Mouse (Mus musculus) CH12.LX (cell line): Measurements from ENCODE around the gene Dusp10. TPM values are rescaled to one million over a fixed set of nuclear protein-coding genes. Genes with fewer than 3 reads are reported as not detected.

Source experiments
- DNase-seq: peaks from one replicate; pipeline ENCODE4 v3.0.0-alpha.2; 2013; ENCODE audit errors: extremely low read depth
- H3K27ac ChIP-seq: 2 replicates; pipeline ENCODE4 v1.5.1; 2012; ENCODE audit warnings: low read depth, mild to moderate bottlenecking, control low read depth, moderate library complexity; ENCODE audit not compliant: insufficient read depth
- H3K27me3 ChIP-seq: replicated peaks from 2 replicates; pipeline ENCODE3; 2012; ENCODE audit warnings: inconsistent platforms
- H3K36me3 ChIP-seq, 2 experiments: replicated peaks in 1 of 2; 2 replicates each; pipeline versions ENCODE3 to v1.6.1; 2012; ENCODE audit warnings: inconsistent platforms in 1 of 2, low read length in 1 of 2, mild to moderate bottlenecking in 1 of 2, mixed read lengths in 1 of 2, moderate library complexity in 1 of 2; ENCODE audit not compliant: control insufficient read depth in 1 of 2, insufficient read depth in 1 of 2
- H3K4me1 ChIP-seq, 2 experiments: 2 replicates each; pipeline ENCODE4 v1.6.1; 2012; ENCODE audit warnings: inconsistent platforms in 1 of 2, moderate library complexity in 1 of 2; ENCODE audit not compliant: insufficient read depth in 2 of 2, control insufficient read depth in 1 of 2
- H3K4me2 ChIP-seq: 2 replicates; pipeline ENCODE4 v1.6.1; 2012; ENCODE audit warnings: low read depth, mild to moderate bottlenecking, control low read depth; ENCODE audit not compliant: poor library complexity, insufficient read depth, severe bottlenecking
- H3K4me3 ChIP-seq, 3 experiments: fragments of 150-350 bp in 1 of 3; sonication (generic) in 1 of 3; replicated peaks in 1 of 3; 2 replicates each; pipeline versions ENCODE3 to v1.5.1; 2011 to 2012; ENCODE audit warnings: low read depth in 2 of 3, low read length in 2 of 3, mild to moderate bottlenecking in 2 of 3, moderate library complexity in 2 of 3, control low read depth in 1 of 3, improper control_type of control experiment in 1 of 3, inconsistent platforms in 1 of 3, mixed read lengths in 1 of 3; ENCODE audit not compliant: poor library complexity in 1 of 3
- H3K79me2 ChIP-seq: replicated peaks from 2 replicates; pipeline ENCODE4 v1.6.1; 2012; ENCODE audit warnings: mild to moderate bottlenecking, moderate library complexity; ENCODE audit not compliant: control insufficient read depth, poor library complexity, insufficient read depth, severe bottlenecking; ENCODE audit errors: extremely low read depth
- H3K9ac ChIP-seq: 2 replicates; pipeline ENCODE4 v1.6.1; 2012; ENCODE audit warnings: low read depth, mild to moderate bottlenecking, control low read depth, moderate library complexity; ENCODE audit not compliant: insufficient read depth
- H3K9me3 ChIP-seq: replicated peaks from 2 replicates; pipeline ENCODE3; 2012; ENCODE audit warnings: low read length, inconsistent platforms, mixed read lengths
- BHLHE40 ChIP-seq: IDR thresholded peaks from 2 replicates; pipeline ENCODE4 v1.6.1; 2011; ENCODE audit warnings: mild to moderate bottlenecking, low read depth, low read length, improper control_type of control experiment
- CHD1 ChIP-seq: IDR thresholded peaks from 2 replicates; pipeline ENCODE4 v1.6.1; 2012; ENCODE audit warnings: low read depth, low read length, improper control_type of control experiment, inconsistent platforms
- CHD2 ChIP-seq: IDR thresholded peaks from 2 replicates; pipeline ENCODE4 v1.6.1; 2011; ENCODE audit warnings: low read length, improper control_type of control experiment
- CTCF ChIP-seq, 2 experiments: IDR thresholded peaks in 1 of 2; conservative IDR thresholded peaks in 1 of 2; 2 replicates each; pipeline ENCODE4 v1.5.1; 2011 to 2012; ENCODE audit warnings: low read depth in 2 of 2, low read length in 2 of 2, improper control_type of control experiment in 1 of 2, inconsistent platforms in 1 of 2, mild to moderate bottlenecking in 1 of 2, moderate library complexity in 1 of 2
- E2F4 ChIP-seq: IDR thresholded peaks from 2 replicates; pipeline ENCODE4 v1.6.1; 2011; ENCODE audit warnings: low read depth, low read length, improper control_type of control experiment; ENCODE audit not compliant: insufficient replicate concordance
- ELF1 ChIP-seq: IDR thresholded peaks from 2 replicates; pipeline ENCODE4 v1.6.1; 2014; ENCODE audit warnings: low read depth, mild to moderate bottlenecking, inconsistent platforms, low read length, improper control_type of control experiment
- EP300 ChIP-seq: IDR thresholded peaks from 2 replicates; pipeline ENCODE4 v1.6.1; 2011; ENCODE audit warnings: low read length, improper control_type of control experiment
- ETS1 ChIP-seq: conservative IDR thresholded peaks from 2 replicates; pipeline ENCODE4 v1.6.1; 2012; ENCODE audit warnings: low read depth, mild to moderate bottlenecking, inconsistent platforms, low read length, improper control_type of control experiment, moderate library complexity
- GABPA ChIP-seq: IDR thresholded peaks from 2 replicates; pipeline ENCODE4 v1.6.1; 2012; ENCODE audit warnings: low read depth, low read length, improper control_type of control experiment, inconsistent platforms; ENCODE audit not compliant: insufficient replicate concordance
- HCFC1 ChIP-seq: IDR thresholded peaks from 2 replicates; pipeline ENCODE4 v1.6.1; 2012; ENCODE audit warnings: low read depth, mild to moderate bottlenecking, inconsistent platforms, low read length, improper control_type of control experiment
- IRF4 ChIP-seq: IDR thresholded peaks from 2 replicates; pipeline ENCODE4 v1.6.1; 2014; ENCODE audit warnings: low read depth, mild to moderate bottlenecking, inconsistent platforms, low read length, improper control_type of control experiment
- JUN ChIP-seq: IDR thresholded peaks from 2 replicates; pipeline ENCODE4 v1.6.1; 2011; ENCODE audit warnings: low read depth, mild to moderate bottlenecking, low read length, improper control_type of control experiment, moderate library complexity; ENCODE audit not compliant: insufficient read depth
- JUND ChIP-seq: conservative IDR thresholded peaks from 2 replicates; pipeline ENCODE4 v1.6.1; 2011; ENCODE audit warnings: low read depth, low read length, improper control_type of control experiment
- KAT2A ChIP-seq: IDR thresholded peaks from 2 replicates; pipeline ENCODE4 v1.6.1; 2012; ENCODE audit warnings: low read length, improper control_type of control experiment, inconsistent platforms; ENCODE audit not compliant: insufficient replicate concordance
- MAFK ChIP-seq: IDR thresholded peaks from 2 replicates; pipeline ENCODE4 v1.6.1; 2011; ENCODE audit warnings: low read length, improper control_type of control experiment; ENCODE audit not compliant: insufficient replicate concordance
- MAX ChIP-seq: IDR thresholded peaks from 2 replicates; pipeline ENCODE4 v1.6.1; 2011; ENCODE audit warnings: low read length, improper control_type of control experiment
- MAZ ChIP-seq: IDR thresholded peaks from 2 replicates; pipeline ENCODE4 v1.6.1; 2012; ENCODE audit warnings: low read depth, mild to moderate bottlenecking, inconsistent platforms, low read length, improper control_type of control experiment, moderate library complexity
- MEF2A ChIP-seq: IDR thresholded peaks from 2 replicates; pipeline ENCODE4 v1.6.1; 2014; ENCODE audit warnings: low read depth, mild to moderate bottlenecking, inconsistent platforms, low read length, improper control_type of control experiment, borderline replicate concordance
- MXI1 ChIP-seq: IDR thresholded peaks from 2 replicates; pipeline ENCODE4 v1.6.1; 2011; ENCODE audit warnings: mild to moderate bottlenecking, low read depth, low read length, improper control_type of control experiment
- MYC ChIP-seq: IDR thresholded peaks from 2 replicates; pipeline ENCODE4 v1.6.1; 2011; ENCODE audit warnings: low read depth, mild to moderate bottlenecking, improper control_type of control experiment, low read length
- NELFE ChIP-seq: IDR thresholded peaks from 2 replicates; pipeline ENCODE4 v1.6.1; 2011; ENCODE audit warnings: low read depth, low read length, improper control_type of control experiment
- NRF1 ChIP-seq: IDR thresholded peaks from 2 replicates; pipeline ENCODE4 v1.6.1; 2014; ENCODE audit warnings: low read depth, mild to moderate bottlenecking, inconsistent platforms, low read length, improper control_type of control experiment, moderate library complexity
- PAX5 ChIP-seq: IDR thresholded peaks from 2 replicates; pipeline ENCODE4 v1.6.1; 2012; ENCODE audit warnings: low read length, inconsistent platforms, mixed read lengths
- POLR2A ChIP-seq: IDR thresholded peaks from 2 replicates; pipeline ENCODE4 v1.6.1; 2011; ENCODE audit warnings: low read depth, mild to moderate bottlenecking, improper control_type of control experiment, low read length
- POLR2AphosphoS2 ChIP-seq: IDR thresholded peaks from 2 replicates; pipeline ENCODE4 v1.6.1; 2011; ENCODE audit warnings: low read depth, low read length, improper control_type of control experiment
- RAD21 ChIP-seq: IDR thresholded peaks from 2 replicates; pipeline ENCODE4 v1.6.1; 2011; ENCODE audit warnings: low read depth, mild to moderate bottlenecking, low read length, improper control_type of control experiment, moderate library complexity
- RCOR1 ChIP-seq: conservative IDR thresholded peaks from 2 replicates; pipeline ENCODE4 v1.6.1; 2012; ENCODE audit warnings: low read depth, mild to moderate bottlenecking, inconsistent platforms, low read length, improper control_type of control experiment
- SIN3A ChIP-seq: IDR thresholded peaks from 2 replicates; pipeline ENCODE4 v1.6.1; 2012; ENCODE audit warnings: low read length, improper control_type of control experiment, inconsistent platforms
- SMC3 ChIP-seq: IDR thresholded peaks from 2 replicates; pipeline ENCODE4 v1.6.1; 2011; ENCODE audit warnings: low read depth, low read length, improper control_type of control experiment
- TBP ChIP-seq: conservative IDR thresholded peaks from 2 replicates; pipeline ENCODE4 v1.6.1; 2011; ENCODE audit warnings: low read depth, low read length, improper control_type of control experiment
- TCF12 ChIP-seq: IDR thresholded peaks from 2 replicates; pipeline ENCODE4 v1.6.1; 2014; ENCODE audit warnings: low read depth, mild to moderate bottlenecking, inconsistent platforms, low read length, improper control_type of control experiment
- UBTF ChIP-seq: IDR thresholded peaks from 2 replicates; pipeline ENCODE4 v1.6.1; 2012; ENCODE audit warnings: low read depth, mild to moderate bottlenecking, inconsistent platforms, low read length, improper control_type of control experiment, moderate library complexity
- USF1 ChIP-seq: IDR thresholded peaks from 2 replicates; pipeline ENCODE4 v1.6.1; 2014; ENCODE audit warnings: low read depth, mild to moderate bottlenecking, inconsistent platforms, low read length, improper control_type of control experiment
- USF2 ChIP-seq: conservative IDR thresholded peaks from 2 replicates; pipeline ENCODE4 v1.6.1; 2011; ENCODE audit warnings: low read depth, low read length, improper control_type of control experiment
- ZC3H11A ChIP-seq: IDR thresholded peaks from 2 replicates; pipeline ENCODE4 v1.6.1; 2012; ENCODE audit warnings: low read depth, mild to moderate bottlenecking, inconsistent platforms, low read length, improper control_type of control experiment
- ZKSCAN1 ChIP-seq: IDR thresholded peaks from 2 replicates; pipeline ENCODE4 v1.6.1; 2012; ENCODE audit warnings: low read depth, inconsistent platforms, low read length, improper control_type of control experiment, borderline replicate concordance
- ZMIZ1 ChIP-seq: IDR thresholded peaks from 2 replicates; pipeline ENCODE4 v1.6.1; 2012; ENCODE audit warnings: low read depth, mild to moderate bottlenecking, inconsistent platforms, low read length, improper control_type of control experiment
- ZNF384 ChIP-seq: IDR thresholded peaks from 2 replicates; pipeline ENCODE4 v1.6.1; 2012; ENCODE audit warnings: low read depth, low read length, improper control_type of control experiment, inconsistent platforms
- dilution Hi-C: fragments of 300-500 bp; cut with MboI; formaldehyde crosslinking; loops from 2 replicates; pipeline ENCODE4 v1.14.3; 2020; ENCODE audit warnings: low sequenced_read_pairs; ENCODE audit not compliant: extremely low pct_unique_long_range_greater_than_20kb, extremely low pct_ligation_motif_present
- in situ Hi-C: fragments of 300-500 bp; cut with MboI; formaldehyde crosslinking; loops from 3 replicates; pipeline ENCODE4 v1.14.3; 2019; ENCODE audit warnings: low sequenced_read_pairs, low pct_ligation_motif_present, low pct_unique_long_range_greater_than_20kb, mixed read lengths
- polyA plus RNA-seq: library from polyadenylated mRNA; unstranded; fragments of >175 nt; gene quantifications from 2 replicates; pipeline ENCODE4 v1.2.1, GENCODE M21; 2012; ENCODE audit warnings: low read depth; ENCODE audit not compliant: insufficient read length
- total RNA-seq, 2 experiments: library from RNA; depleted of rRNA; stranded (reverse); fragments of 300-350 nt in 1 of 2; fragments of >200 nt in 1 of 2; gene quantifications; 2 replicates each; pipeline ENCODE4 v1.2.3; 2012 to 2014

Gene Dusp10
- total and polyA plus RNA-seq, 3 experiments = 2.8 to 16.1 (median 14.2) TPM

- 0 out of 2 replicates have a peak, but pooled peaks have one; percentile 34 for TF ChIP-seq JUN
- TF ChIP-seq JUND = peak; percentile 66
- no peak for TF ChIP-seq USF2
- no peak for TF ChIP-seq NELFE
- peak; percentile 54; the same call in 1 of the 2 replicates for TF ChIP-seq CHD2
- peak; percentile 19; the same call in 1 of the 2 replicates for TF ChIP-seq MAFK
- peak; percentile 68; the same call in 1 of the 2 replicates for TF ChIP-seq MEF2A
- no peak for TF ChIP-seq USF1
- peak; percentile 23; the same call in 1 of the 2 replicates for TF ChIP-seq ZNF384
- no peak for TF ChIP-seq POLR2A
- peak; percentile 82 for TF ChIP-seq ETS1
- peak; percentile 93 for TF ChIP-seq EP300
- TF ChIP-seq NRF1 = 0 out of 2 replicates have a peak, but pooled peaks have one; percentile 8
- no peak for TF ChIP-seq HCFC1
- TF ChIP-seq POLR2AphosphoS2 = no peak
- TF ChIP-seq MYC = 0 out of 2 replicates have a peak, but pooled peaks have one; percentile 35
- no peak for TF ChIP-seq TBP
- peak; percentile 66 for TF ChIP-seq BHLHE40
- TF ChIP-seq ZC3H11A = no peak
- TF ChIP-seq RCOR1 = peak; percentile 67; the same call in 1 of the 2 replicates
- TF ChIP-seq IRF4 = peak; percentile 91
- no peak for TF ChIP-seq ZMIZ1
- peak; percentile 29; the same call in 1 of the 2 replicates for TF ChIP-seq ELF1
- TF ChIP-seq MAX = no peak
- TF ChIP-seq SIN3A = no peak; the same call in 1 of the 2 replicates
- peak; percentile 8; the same call in 1 of the 2 replicates for TF ChIP-seq SMC3
- TF ChIP-seq CHD1 = no peak
- no peak; the same call in 1 of the 2 replicates for TF ChIP-seq RAD21
- no peak for TF ChIP-seq E2F4
- TF ChIP-seq GABPA = no peak
- TF ChIP-seq MAZ = 0 out of 2 replicates have a peak, but pooled peaks have one; percentile 43
- TF ChIP-seq TCF12 = peak; percentile 91
- TF ChIP-seq MXI1 = no peak
- TF ChIP-seq KAT2A = no peak
- no peak for TF ChIP-seq ZKSCAN1
- TF ChIP-seq PAX5 = no peak
- no peak for TF ChIP-seq CTCF (conservative IDR thresholded peaks at IDR 0.05 in 1 of 2, IDR thresholded peaks at IDR 0.05 in 1 of 2; ENCODE audit: low read depth in 2 of 2, low read length in 2 of 2)
- no peak for TF ChIP-seq UBTF
- peak; percentile 85 for DNase-seq
- Histone ChIP-seq H3K4me3 (no peak overlapping the region), H3K4me2 (no peak overlapping the region), H3K9ac (no peak overlapping the region), H3K27ac (no peak overlapping the region), H3K36me3 (no peaks in the 10 kb centered on the region), H3K4me1 (peaks cover 7 to 45% of the 10 kb centered on the region in 2 experiments; a peak in 3 of 4 replicates), H3K79me2 (no peaks in the 10 kb centered on the region), H3K27me3 (no peaks in the 10 kb centered on the region), H3K9me3 (peaks cover 3% of the 10 kb centered on the region)
- dilution Hi-C loops = no loop called here
- in situ Hi-C loops = no loop called here
Measured at GRCm38 (mm10) chr1:184014091-184014490, 989 bp downstream of the Dusp10 start.
